Mouse (Mus musculus) T-helper 2 cell (primary cell): ENCODE measurements around the gene Cep55.

ENCODE experiments used
- in situ Hi-C: fragments of 300-600 bp; cut with MboI, MseI; formaldehyde crosslinking; loops from one replicate; pipeline ENCODE4 v1.15.1; 2025; ENCODE audit warnings: high pct_unique_total_duplicates

The Cep55 gene

DNA sequence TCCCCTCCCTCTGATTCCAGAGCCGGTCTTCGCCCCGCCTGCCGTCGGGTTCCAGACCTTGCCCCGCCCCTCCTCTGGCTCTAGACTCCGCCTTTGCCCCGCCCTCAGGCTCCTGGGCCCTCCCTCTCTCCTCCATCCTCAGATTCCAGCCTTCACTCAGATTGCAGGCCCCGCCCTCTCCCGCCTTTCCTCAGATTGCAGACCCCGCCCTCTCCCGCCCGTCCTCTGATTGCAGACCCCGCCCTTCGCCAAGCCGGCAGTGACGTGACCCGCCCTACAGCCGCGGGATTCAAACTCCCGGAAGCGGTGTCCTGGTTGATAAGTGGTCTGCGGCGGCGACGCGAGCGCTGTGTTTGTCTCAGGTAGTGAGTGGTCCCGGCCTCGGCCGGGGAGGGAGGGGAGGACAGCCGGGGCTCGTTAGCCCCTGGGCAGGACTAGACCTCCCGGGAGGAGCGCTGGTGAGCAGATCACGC lies at the start of gene Cep55:
TSS of gene Cep55 (plus strand) at position 292 of the 473 bp plus-strand sequence.
- in situ Hi-C loops: no loop called here

DNA sequence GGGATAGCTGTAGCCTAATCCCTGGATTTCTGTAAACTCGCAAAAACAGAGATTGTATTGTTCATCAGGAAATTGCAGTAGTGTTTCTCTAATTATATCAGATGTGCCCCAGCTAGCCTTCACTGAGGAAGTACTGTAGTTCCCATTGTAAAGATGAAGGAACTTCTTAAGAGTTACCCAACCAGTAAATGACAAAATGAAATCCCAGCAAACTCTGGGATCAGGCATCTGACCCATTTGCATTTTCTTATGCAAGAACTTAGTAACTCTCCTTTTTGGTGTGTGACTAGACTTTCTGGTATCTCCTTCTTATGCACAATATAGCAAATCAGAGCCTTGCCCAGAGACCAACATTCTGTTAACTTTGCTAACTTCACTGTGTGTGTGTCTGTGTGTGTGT lies 43.4 kb upstream of the Cep55 start:
- in situ Hi-C loops: no loop called here

DNA sequence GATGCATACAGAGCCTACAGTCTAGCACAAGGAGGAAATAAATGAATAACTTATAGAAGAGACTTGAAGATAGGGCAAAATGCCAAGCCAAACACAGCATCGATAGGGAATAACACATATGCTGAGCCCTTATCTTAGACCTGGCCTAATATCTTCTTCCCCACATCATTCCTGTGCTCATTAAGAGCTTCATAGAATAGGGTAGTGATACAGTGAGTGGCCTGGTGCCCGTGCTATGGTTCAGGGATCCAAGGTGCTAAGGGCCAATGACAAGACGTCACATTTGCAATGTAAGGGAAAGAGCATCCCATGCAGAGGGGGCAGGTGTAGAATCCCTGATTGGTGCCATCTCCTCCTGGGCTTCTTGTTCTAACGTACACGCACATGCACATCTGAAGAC lies 40.4 kb upstream of the Cep55 start:
- in situ Hi-C loops: no loop called here

DNA sequence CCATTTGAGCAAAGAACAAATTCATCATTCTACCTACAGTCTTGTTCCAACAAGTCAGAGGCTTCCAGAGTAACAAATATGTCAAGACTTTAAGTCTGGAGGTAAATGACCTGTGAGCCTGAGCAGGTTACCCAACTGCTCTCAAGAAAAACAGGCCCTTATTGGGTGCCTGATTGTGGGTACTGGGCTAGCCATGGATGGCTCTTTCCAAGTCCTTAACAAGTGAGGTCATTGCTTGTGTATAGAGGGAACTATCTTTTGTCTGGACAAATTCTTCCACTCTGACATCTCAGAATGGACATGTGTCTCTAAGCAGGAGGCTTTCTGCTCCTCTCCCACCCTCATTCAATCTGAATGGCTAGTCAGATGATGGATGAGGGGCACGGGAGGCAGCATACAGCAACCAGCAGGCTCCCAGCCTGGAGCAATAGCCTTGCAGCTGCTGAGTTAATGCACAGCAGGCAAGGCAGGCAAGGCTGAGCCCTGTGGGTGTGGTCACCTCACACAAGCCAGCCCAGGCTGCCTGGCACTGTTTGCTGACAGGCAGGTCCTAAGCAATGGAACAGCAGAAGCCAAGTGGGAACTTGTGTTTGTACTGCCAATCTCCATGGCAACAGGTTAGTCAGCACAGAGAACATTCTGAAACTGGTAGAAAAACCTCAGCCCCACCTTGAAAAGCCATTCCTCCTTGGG lies 39.5 kb upstream of the Cep55 start:
- in situ Hi-C loops: no loop called here

DNA sequence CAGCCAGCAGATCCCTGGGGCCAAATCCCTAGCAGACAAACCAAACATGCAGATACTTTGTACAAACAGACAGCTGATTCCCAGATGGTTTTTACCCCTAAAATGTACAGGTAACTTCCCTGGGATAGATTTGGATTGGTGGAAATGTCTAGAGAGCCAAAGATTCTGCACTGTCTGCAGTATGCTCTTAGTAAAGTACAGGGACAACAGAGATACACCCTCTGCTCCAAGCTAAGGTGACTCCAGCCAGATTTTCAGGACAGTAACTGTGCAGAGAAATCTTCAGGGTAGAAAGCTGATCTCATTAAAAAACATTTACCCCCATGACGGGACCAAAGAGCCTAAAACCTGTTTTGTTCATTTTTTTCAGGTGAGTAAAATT lies 38.9 kb upstream of the Cep55 start:
- in situ Hi-C loops: no loop called here

DNA sequence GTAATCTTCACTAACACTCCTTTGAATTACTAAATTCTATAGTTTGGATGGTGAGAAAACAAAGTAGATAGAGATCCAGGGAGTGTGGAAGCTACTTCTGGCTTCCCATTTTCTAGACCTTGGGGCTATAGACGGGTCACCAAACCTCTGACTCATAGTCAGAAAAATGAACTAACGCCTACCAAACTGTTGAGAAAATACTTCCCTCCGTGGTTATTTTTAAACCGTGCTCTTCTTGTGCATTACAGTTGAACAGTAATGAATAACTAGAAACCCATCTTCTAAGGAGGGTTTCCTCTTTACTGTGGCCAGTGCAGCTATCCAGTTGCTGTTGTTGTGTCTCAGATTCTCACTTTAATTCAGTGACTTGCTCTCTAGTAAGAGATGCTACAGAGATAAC lies 32.1 kb upstream of the Cep55 start:
- in situ Hi-C loops: no loop called here

DNA sequence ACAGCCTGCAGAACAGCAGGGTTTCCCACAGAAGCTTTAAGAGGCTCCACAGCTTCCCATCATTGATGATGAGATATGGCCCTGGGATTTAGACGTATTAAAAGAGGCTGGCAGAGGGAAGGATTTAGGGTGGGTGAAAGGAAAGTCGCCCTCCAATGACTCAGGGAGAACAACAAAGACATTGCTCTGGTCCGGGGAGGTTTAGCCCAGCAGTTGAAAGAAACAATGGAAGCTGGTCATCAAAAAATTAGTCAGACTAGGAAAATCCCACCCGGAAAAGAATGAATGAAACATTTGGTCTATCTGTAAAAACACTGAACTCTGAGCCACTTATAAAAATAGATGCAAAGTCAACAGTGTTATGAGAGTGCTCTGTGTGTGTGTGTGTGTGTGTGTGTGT lies 31.2 kb upstream of the Cep55 start:
- in situ Hi-C loops: no loop called here

DNA sequence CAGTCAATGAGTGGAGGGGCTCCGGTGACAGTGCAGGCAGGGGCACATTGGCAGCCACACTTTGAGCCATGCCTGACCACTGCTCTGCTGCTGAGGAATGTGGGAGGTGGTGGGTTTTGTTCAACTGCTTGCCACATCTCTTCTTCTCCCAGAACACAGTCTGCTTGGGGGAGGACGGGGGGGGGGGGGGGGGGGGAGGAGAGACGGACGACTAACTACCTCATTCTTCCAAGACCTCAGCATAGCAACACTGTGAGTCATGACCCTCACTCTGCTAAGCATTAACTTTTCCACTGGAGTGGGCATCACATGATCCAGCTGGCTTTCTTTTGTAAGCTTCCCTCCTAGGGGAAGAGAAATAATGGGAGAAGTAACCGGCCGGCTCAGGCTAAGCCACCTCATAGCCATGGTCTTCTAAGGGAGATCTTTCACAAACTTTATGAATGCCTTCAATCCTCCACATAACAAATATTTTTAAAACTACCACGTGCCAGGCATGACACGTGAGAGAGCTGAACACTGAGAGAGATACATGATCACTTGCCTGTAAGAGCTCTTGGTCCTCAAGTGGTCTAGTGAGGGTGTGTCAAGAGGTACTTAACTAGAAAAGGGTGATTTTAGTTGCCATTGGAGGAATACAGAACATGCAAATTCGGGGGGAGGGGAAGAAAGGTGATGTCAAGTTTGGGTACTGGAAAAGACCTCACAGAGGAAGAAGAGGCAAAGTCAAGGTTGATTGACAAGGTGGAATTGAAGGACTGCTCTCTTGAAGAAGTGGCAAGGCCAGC lies 29.4 kb upstream of the Cep55 start:
- in situ Hi-C loops: no loop called here

DNA sequence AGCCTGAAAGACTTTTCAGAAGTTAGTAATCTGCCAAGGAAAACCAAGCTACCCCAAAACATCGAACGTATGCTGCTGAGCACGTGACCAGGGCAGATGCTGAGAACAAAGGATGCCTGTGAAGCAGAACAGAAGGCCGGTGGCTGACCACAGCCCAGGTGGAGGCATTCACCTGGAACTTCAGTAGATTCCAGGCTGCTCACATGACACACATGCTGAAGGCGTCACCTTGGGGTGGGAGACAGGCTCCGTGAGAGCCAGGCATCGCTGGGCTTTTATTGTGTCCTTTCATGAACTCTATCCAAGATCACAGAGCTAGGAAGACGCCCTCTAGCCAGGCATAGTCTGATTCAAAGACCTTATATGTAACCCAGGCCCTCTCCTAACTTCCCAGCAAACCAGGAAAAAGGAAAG lies 28.6 kb upstream of the Cep55 start:
- in situ Hi-C loops: no loop called here

DNA sequence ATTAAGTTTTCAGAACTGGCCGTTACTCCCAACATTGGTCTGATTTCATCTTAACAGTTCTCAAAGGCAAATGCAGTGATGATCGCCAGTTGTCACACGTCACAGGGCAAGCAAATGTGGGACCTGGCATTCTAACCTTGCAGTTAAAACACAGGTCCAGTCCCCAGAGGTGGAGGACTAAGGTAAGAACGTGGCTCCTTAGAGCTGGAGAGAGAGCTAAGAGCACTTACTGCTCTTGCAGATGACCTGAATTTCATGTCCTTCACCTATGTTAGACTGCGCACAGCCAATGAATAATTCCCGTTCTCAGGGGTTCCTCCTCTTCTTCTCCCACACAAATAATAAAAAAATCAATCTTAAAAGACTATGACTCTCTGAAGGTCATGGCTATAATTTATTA lies 27.4 kb upstream of the Cep55 start:
- in situ Hi-C loops: no loop called here

DNA sequence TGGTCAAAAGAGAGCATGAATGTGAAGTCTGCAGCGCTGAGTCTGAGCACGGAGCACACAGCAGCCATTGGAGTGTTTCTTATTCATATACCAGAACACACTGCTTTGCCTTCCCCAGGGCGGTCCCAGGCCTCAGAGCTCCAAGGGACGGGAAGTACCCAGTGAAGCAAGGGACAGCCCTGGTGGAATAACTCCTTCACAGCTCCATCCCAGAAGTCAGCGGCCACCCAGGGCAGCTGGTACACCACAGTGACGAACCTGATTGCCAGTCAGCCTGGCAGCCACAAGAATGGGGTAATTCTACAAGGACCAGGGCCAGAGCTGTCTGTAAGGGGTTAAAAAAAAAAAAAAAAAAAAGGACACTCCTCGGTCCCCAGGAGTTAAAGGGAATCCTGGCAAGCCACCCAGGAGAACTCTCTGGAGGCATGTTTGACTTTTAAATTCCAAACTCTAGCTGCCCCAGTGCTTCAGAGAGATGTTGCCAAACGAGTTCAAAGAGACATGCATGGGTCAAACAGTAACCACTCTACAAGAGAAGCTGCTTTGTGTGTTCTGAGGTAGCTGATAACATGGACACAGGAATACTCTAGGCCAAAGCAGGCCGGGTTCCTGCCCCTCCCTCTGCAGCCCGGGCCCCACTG lies 26.8 kb upstream of the Cep55 start:
- in situ Hi-C loops: no loop called here

DNA sequence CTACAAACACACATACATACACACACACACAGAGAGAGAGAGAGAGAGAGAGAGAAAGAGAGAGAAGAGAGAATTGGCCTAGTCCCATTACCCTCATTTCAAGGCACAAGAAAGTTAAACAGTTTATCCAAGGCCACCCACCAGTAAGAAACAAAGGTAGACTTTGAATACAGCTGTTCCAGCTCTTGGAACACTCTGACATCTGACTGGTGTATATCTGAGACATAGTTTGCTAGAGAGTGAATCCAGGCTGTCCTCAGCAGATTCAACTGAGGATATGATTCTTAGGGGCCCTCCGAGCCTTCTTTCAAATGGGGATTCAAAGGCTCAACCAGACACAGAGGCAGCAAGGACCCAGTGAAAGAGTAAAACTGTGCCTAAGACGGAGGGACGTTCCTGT lies 25.5 kb upstream of the Cep55 start:
- in situ Hi-C loops: no loop called here

DNA sequence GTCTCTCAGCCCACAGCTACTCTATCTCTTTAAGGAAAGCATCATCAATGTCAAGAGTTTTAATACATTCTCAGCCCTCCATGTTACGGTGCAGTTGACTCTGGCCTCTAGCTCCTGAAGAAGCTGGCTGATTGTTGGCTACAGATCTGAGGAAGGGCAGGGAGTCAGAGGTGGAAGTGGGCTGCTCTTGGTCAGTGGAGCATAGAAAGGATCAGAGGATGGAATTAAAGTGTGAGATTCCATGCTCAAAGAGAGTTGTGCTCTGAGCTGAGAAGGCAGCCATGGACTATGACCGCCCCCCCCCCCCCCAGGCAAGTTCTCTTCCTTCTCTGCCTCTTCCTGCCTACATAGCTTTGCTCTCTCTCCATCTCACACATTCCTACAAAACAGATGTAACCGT lies 24.9 kb upstream of the Cep55 start:
- in situ Hi-C loops: no loop called here

DNA sequence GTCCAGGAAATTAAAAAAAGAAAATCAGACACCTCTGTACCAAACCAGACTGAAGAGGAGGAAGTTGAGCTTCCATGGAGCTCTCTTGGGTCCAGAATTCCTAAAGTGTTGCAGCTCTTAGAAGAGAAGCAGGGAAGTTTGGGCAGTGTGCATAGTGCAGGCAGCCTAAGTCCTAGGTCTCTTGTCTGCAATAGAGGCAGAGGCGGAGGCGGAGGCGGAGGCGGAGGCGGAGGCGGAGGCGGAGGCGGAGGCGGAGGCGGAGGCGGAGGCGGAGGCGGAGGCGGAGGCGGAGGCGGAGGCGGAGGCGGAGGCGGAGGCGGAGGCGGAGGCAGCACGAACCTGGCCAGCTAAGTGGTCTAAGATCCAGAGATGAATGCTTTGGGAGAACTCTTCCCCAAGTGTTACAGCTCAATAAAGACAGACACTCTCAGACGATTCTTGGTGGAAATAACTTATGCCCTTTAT lies 24.1 kb upstream of the Cep55 start:
- in situ Hi-C loops: no loop called here

DNA sequence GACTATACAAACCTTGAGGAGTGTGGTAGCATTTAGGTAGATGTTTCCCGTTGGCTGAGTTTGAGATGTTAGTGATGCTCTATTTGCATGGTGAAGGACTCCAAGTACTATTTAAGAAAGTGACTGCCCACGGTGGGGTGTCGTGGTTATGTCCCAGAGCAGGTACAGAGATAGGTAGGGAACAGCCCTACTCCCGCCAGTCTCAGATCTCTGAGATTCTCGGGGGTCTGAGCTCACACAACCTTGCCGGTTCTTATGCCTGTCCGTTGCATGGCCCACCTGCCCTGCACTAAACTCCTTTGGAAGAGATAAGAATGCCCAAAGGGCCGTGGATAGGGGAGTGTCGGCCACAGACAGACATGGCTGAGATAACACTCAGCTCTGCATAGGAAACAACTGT lies 23.7 kb upstream of the Cep55 start:
- in situ Hi-C loops: no loop called here

DNA sequence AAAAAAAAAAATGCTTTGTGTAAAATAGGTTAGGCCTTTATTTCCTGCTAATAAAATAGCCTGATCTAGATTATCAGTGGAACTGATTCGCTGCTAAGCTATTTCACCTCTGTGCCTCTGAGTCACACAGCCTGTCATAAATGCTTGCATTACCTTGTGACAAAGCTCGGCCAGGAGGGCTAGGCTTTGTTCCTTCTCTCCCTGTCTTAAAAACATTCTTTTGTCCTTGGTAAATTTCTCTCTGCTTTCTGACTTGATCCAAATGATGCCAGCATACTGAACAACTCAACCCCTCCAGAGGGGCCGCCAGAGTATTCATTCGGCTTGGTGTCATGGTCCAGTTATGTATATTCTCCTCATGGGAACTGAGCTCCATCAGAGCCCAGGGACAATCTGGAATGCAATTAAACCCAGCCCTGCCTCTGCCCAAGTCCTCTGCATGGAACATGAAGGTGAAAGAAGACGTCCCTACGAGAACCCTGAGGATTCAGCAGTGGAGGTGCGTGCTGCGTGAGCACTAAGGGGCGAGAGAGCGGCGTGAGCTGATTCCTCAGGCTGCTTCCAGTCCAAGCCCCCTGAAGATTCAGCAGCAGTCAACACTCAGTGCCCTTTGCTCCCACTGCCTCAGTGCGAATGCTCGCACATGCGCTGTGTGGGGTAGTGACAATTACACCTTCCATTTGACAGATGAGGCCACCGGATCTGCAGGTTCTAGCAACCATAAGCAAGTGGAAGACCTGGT lies 21.6 kb upstream of the Cep55 start:
- in situ Hi-C loops: no loop called here

DNA sequence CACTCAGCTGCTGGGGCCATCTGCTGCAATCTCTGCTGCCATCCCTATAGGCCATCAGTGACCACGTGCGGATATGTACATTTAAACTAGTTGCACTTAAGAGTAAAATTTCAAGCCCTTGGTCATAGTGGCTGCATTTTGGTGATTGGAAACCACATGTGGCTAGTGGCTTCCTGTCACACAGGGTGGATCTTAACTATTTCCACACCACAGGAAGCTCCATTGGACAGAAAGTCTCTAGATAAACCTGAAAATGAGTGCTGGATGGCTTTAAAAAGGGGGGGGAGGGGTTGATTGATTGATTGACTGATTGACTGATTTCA lies 21.1 kb upstream of the Cep55 start:
- in situ Hi-C loops: no loop called here

DNA sequence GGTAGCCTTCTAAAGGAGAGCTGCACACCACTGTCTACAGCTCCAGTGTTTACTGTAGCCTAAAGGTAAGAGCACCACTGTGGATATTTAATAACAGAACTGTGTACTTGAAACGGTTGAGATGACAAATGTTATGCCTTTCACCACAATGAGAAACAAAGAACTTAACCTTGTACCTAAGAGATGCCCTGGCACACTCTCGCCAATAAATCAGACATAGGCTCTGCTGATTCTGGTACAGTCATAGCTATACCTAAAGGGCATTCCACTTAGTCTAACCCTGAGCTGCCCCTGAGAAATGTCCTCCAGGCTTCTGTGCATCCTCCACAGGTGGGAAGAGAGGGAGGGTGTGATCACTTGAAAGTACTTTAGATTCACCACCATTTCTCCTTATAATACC lies 20.1 kb upstream of the Cep55 start:
- in situ Hi-C loops: loop anchor here (5.0 kb wide), 2 partner anchors 82 to 198 kb away; no protein-coding TSS in a partner anchor

DNA sequence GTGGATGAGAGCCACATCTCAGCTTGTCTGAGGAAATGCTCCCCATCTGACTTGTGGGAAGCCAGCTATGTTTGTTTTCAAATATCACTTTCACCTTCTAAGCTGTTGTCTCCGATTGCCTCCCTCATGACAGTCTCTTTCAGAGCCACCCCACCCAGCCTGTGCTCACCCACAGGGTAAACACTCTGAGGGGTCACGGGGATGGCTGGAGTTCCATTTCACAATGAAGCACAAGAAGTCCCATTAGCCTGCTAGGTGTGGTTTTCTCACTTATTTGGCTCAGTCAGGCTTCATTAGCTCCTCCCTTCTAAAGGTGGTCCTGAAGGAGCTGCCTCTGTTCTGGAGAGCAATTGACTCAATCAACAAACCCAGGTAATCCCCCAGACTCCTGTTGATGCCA lies 19.0 kb upstream of the Cep55 start:
- in situ Hi-C loops: loop anchor here (5.0 kb wide), 2 partner anchors 83 to 197 kb away; no protein-coding TSS in a partner anchor

DNA sequence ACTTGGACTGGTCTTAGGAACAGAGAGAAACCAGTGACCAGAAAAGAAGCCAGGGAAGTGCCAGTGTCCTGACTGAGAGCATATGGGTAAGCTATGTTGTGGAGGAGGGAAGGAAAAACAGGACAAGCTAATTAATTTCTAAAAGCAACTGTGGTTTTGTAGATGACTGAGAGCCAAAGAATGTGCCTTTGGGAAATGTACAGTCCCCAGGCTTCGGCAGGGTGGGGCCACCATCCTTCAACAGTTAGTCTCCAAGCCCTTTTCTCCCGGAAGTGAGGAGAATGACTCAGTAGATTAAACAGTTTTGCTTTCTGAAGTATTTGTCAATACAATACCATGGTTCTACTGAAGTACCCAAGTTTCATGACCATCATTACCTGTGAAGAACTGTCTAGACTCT lies 16.5 kb upstream of the Cep55 start:
- in situ Hi-C loops: loop anchor here (5.0 kb wide), 2 partner anchors 86 to 194 kb away; no protein-coding TSS in a partner anchor

DNA sequence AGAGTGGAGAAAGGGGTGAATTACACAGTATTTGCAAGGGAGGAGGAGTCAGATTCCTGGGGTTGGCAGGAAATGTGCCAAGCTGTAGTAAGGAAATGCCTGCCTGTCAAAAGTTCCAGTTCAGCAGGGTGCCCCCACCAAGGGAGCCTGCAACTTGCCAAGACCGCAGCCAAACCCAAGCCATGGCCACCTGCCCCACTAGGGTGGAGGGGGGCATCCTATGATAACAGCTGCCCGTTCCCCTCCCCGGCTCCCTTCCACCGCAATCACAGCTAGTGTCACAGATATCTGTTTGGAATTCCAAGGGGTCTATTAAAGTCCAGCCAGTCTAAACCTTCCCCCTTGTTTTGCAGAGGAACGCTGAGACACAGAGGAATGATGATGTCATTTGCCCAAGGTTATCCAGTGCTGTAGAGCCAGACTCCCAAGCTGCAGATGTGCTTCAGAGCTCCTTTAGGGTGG lies 12.5 kb upstream of the Cep55 start:
- in situ Hi-C loops: no loop called here
